ENCODE assay signal across 8 mouse cellular contexts in the genomic region with DNA sequence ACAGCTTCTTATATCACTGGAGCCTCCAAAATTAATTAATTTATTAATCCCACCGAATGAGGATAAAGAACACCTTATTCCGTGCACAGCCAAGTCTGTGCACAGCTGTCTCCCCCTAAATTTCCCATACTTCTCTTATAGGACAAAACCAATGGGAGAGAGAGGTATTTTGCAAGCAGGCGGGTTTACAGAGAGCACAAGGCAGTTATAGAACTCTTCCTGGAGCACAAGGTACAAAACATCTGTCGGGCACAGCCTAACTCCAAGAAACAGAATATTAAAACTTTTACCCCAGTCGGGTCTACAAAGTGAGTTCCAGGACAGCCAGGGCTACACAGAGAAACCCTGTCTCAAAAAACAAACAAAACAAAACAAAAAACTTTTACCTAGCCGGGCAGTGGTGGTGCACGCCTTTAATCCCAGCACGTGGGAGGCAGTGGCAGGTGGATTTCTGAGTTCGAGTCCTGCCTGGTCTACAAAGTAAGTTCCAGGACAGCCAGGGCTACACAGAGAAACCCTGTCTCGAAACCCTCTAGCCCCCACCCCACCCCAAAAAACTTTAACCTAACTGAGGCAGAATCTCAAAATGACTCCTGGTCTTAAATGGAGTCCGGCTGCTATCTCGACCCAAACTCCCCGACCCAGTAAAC.
DNase-seq lines count a peak whose midpoint lies in the region; ATAC-seq and TF ChIP-seq lines count a peak whose summit lies in the region.

No protein-coding gene starts in this region.

- no peak overlapping the region for H3K27ac ChIP-seq in embryonic facial prominence, embryonic 12.5 days
- H3K27ac ChIP-seq in intestine, embryonic 15.5 days = no peak overlapping the region
- H3K27ac ChIP-seq in neural tube, embryonic 13.5 days (replicated peaks) = no peak overlapping the region

- no peaks in the 10 kb centered on the region for H3K9me3 ChIP-seq in embryonic facial prominence, embryonic 12.5 days
- H3K9me3 ChIP-seq in intestine, embryonic 15.5 days = no peaks in the 10 kb centered on the region
- H3K9me3 ChIP-seq in neural tube, embryonic 13.5 days = no peaks in the 10 kb centered on the region

- H3K36me3 ChIP-seq in embryonic facial prominence, embryonic 12.5 days = peaks cover 22% of the 10 kb centered on the region
- peaks cover 7% of the 10 kb centered on the region; the same call in 1 of the 2 replicates for H3K36me3 ChIP-seq in intestine, embryonic 15.5 days
- H3K36me3 ChIP-seq in neural tube, embryonic 13.5 days = 0 out of 2 replicates have a peak, but pooled peaks cover 15% of the 10 kb centered on the region

- TF ChIP-seq POLR2A in lung, adult 2 months (IDR thresholded peaks at IDR 0.05; ENCODE audit: borderline replicate concordance, extremely low read depth, low read depth, low read length) = no peak

- peak overlapping the region; percentile 59 for H3K9ac ChIP-seq in embryonic facial prominence, embryonic 12.5 days
- peak overlapping the region; percentile 61 for H3K9ac ChIP-seq in intestine, embryonic 15.5 days
- peak overlapping the region; percentile 69 for H3K9ac ChIP-seq in neural tube, embryonic 13.5 days

- WGBS in lung, adult 2 months = 4% methylated on average over 13 of the region's 13 CpGs
- WGBS in embryonic facial prominence, embryonic 12.5 days = 8% methylated on average over 13 of the region's 13 CpGs
- WGBS in intestine, embryonic 15.5 days = 5% methylated on average over 13 of the region's 13 CpGs
- WGBS in neural tube, embryonic 13.5 days = 4% methylated on average over 13 of the region's 13 CpGs

- no peak for DNase-seq in lung, adult 2 months
- no peak for DNase-seq in lung, postnatal 4 days
- no peak for DNase-seq in c-Kit-positive CD71-positive TER-119-positive erythroid progenitor cells, embryonic 14.5 days (ENCODE audit: low spot score)
- no peak for DNase-seq in gastrocnemius, postnatal 4 days (ENCODE audit: low spot score in 2 of 2)
- DNase-seq in layer of hippocampus, postnatal 36 days = no peak

- no peaks in the 10 kb centered on the region for H3K27me3 ChIP-seq in embryonic facial prominence, embryonic 12.5 days
- no peaks in the 10 kb centered on the region for H3K27me3 ChIP-seq in intestine, embryonic 15.5 days (replicated peaks)
- no peaks in the 10 kb centered on the region for H3K27me3 ChIP-seq in neural tube, embryonic 13.5 days

- peak overlapping the region; percentile 57 for H3K4me2 ChIP-seq in embryonic facial prominence, embryonic 12.5 days (replicated peaks)
- peak overlapping the region; percentile 67 for H3K4me2 ChIP-seq in intestine, embryonic 15.5 days (replicated peaks)
- peak overlapping the region; percentile 64 for H3K4me2 ChIP-seq in neural tube, embryonic 13.5 days

- 0 out of 2 replicates have a peak, but pooled peaks have one; percentile 8 for ATAC-seq in embryonic facial prominence, embryonic 12.5 days (ENCODE audit: insufficient number of reproducible peaks, insufficient read depth, low FRiP score, low TSS enrichment)
- ATAC-seq in intestine, embryonic 15.5 days = peak; percentile 66
- peak; percentile 37 for ATAC-seq in neural tube, embryonic 13.5 days (ENCODE audit: low read depth)

- H3K4me3 ChIP-seq in lung, adult 2 months (replicated peaks; ENCODE audit: extremely low read depth, low read depth, low read length) = peak overlapping the region; percentile 74
- peak overlapping the region; percentile 66 for H3K4me3 ChIP-seq in embryonic facial prominence, embryonic 12.5 days
- H3K4me3 ChIP-seq in intestine, embryonic 15.5 days (replicated peaks) = peak overlapping the region; percentile 62
- peak overlapping the region; percentile 45 for H3K4me3 ChIP-seq in neural tube, embryonic 13.5 days

- H3K4me1 ChIP-seq in lung, adult 2 months (ENCODE audit: control insufficient read depth, insufficient read depth, low read length) = no peaks in the 10 kb centered on the region; the same call in none of the 2 replicates
- H3K4me1 ChIP-seq in embryonic facial prominence, embryonic 12.5 days = peaks cover 8% of the 10 kb centered on the region; the same call in 1 of the 2 replicates
- H3K4me1 ChIP-seq in intestine, embryonic 15.5 days (replicated peaks) = 0 out of 2 replicates have a peak, but pooled peaks cover 3% of the 10 kb centered on the region
- peaks cover 9% of the 10 kb centered on the region for H3K4me1 ChIP-seq in neural tube, embryonic 13.5 days (replicated peaks)

- TF ChIP-seq CTCF in lung, adult 2 months (IDR thresholded peaks at IDR 0.05; ENCODE audit: insufficient read depth, low read length) = no peak

Comparison
In these comparisons a context has a peak if more than half of its experiments do, and no peak if none do; other contexts are left out.
1. ATAC-seq: peak in every context shown above with its lines; median percentile 66 in intestine, embryonic 15.5 days; 37 in neural tube, embryonic 13.5 days; 8 in embryonic facial prominence, embryonic 12.5 days.